In genomic region chr11:44471337-44471995, GRCm38 (mm10) we compare ENCODE assay signal across 8 mouse cellular contexts. TPM values are rescaled to one million over a fixed set of nuclear protein-coding genes. Genes with fewer than 3 reads are reported as not detected.
DNase-seq lines count a peak whose midpoint lies in the region; ATAC-seq and TF ChIP-seq lines count a peak whose summit lies in the region.

No protein-coding gene starts in this region.

- H3K9me3 ChIP-seq in forebrain, embryonic 15.5 days = no peaks in the 10 kb centered on the region
- H3K9me3 ChIP-seq in intestine, embryonic 16.5 days (ENCODE audit: control insufficient read depth, low read length) = no peaks in the 10 kb centered on the region
- no peaks in the 10 kb centered on the region for H3K9me3 ChIP-seq in lung, postnatal 0 days (ENCODE audit: low read length)

- no peak for TF ChIP-seq CTCF in bone marrow, adult 2 months (IDR thresholded peaks at IDR 0.05; ENCODE audit: control insufficient read depth, insufficient read depth, low read length)
- no peak for TF ChIP-seq CTCF in lung, postnatal 0 days (IDR thresholded peaks at IDR 0.05)

- intact Hi-C loops in heart, postnatal 25 days (cut with DNase I) = loop anchor here (2.0 kb wide), 1 partner anchor 47 kb away; the partner anchor contains the start of gene Rnf145
- intact Hi-C loops in gastrocnemius, postnatal 36 days (cut with DNase I) = loop anchor here (5.0 kb wide), 1 partner anchor 46 kb away; the partner anchor contains the start of gene Rnf145

- peak; percentile 74 for DNase-seq in heart, adult 11 months
- DNase-seq in heart, postnatal 25 days (ENCODE audit: low spot score) = no peak
- DNase-seq in lung, postnatal 0 days (ENCODE audit: low spot score) = peak; percentile 19
- DNase-seq in thymus, postnatal 4 days = peak; percentile 44
- DNase-seq in gastrocnemius, postnatal 36 days = no peak

- no peak for TF ChIP-seq POLR2A in bone marrow, adult 2 months (IDR thresholded peaks at IDR 0.05; ENCODE audit: borderline replicate concordance, control insufficient read depth, low read depth, low read length)

- ATAC-seq in forebrain, embryonic 15.5 days (replicated peaks) = no peak
- no peak for ATAC-seq in intestine, embryonic 16.5 days
- ATAC-seq in lung, postnatal 0 days = no peak

- H3K36me3 ChIP-seq in forebrain, embryonic 15.5 days = no peaks in the 10 kb centered on the region
- no peaks in the 10 kb centered on the region for H3K36me3 ChIP-seq in intestine, embryonic 16.5 days (ENCODE audit: control insufficient read depth, insufficient read depth, low read length)
- no peaks in the 10 kb centered on the region for H3K36me3 ChIP-seq in lung, postnatal 0 days (ENCODE audit: insufficient read depth, low read length)

- H3K4me2 ChIP-seq in forebrain, embryonic 15.5 days (replicated peaks) = peak overlapping the region; percentile 82
- H3K4me2 ChIP-seq in intestine, embryonic 16.5 days (ENCODE audit: low read depth, low read length) = peak overlapping the region; percentile 82
- H3K4me2 ChIP-seq in lung, postnatal 0 days (replicated peaks; ENCODE audit: low read depth, low read length) = peak overlapping the region; percentile 85

- TF ChIP-seq EP300 in lung, postnatal 0 days (IDR thresholded peaks at IDR 0.05) = no peak

- H3K27ac ChIP-seq in bone marrow, adult 2 months (ENCODE audit: control insufficient read depth, insufficient read depth, low read depth, low read length, poor library complexity) = peak overlapping the region; percentile 98
- H3K27ac ChIP-seq in forebrain, embryonic 15.5 days (replicated peaks) = peak overlapping the region; percentile 88
- H3K27ac ChIP-seq in intestine, embryonic 16.5 days (ENCODE audit: low read length) = peak overlapping the region; percentile 82
- peak overlapping the region; percentile 97 for H3K27ac ChIP-seq in lung, postnatal 0 days (ENCODE audit: low read length)

- H3K9ac ChIP-seq in forebrain, embryonic 15.5 days (replicated peaks) = peak overlapping the region; percentile 94
- H3K9ac ChIP-seq in intestine, embryonic 16.5 days (ENCODE audit: low read depth, low read length) = peak overlapping the region; percentile 91
- peak overlapping the region; percentile 84 for H3K9ac ChIP-seq in lung, postnatal 0 days (replicated peaks; ENCODE audit: low read depth)

- WGBS in bone marrow, adult 2 months = 2% methylated on average over 4 of the region's 4 CpGs
- WGBS in forebrain, embryonic 15.5 days = 27% methylated on average over 4 of the region's 4 CpGs
- 15% methylated on average over 4 of the region's 4 CpGs for WGBS in intestine, embryonic 16.5 days
- WGBS in lung, postnatal 0 days = 6% methylated on average over 4 of the region's 4 CpGs

- H3K27me3 ChIP-seq in forebrain, embryonic 15.5 days = no peaks in the 10 kb centered on the region
- no peaks in the 10 kb centered on the region for H3K27me3 ChIP-seq in intestine, embryonic 16.5 days (replicated peaks; ENCODE audit: control insufficient read depth, insufficient read depth, low read length)
- no peaks in the 10 kb centered on the region for H3K27me3 ChIP-seq in lung, postnatal 0 days (replicated peaks; ENCODE audit: insufficient read depth, low read length)

- no peak overlapping the region for H3K4me3 ChIP-seq in bone marrow, adult 2 months (replicated peaks; ENCODE audit: control insufficient read depth, low read depth, low read length)
- peak overlapping the region; percentile 98 for H3K4me3 ChIP-seq in forebrain, embryonic 15.5 days
- peak overlapping the region; percentile 96 for H3K4me3 ChIP-seq in intestine, embryonic 16.5 days (ENCODE audit: low read length)
- peak overlapping the region; percentile 93 for H3K4me3 ChIP-seq in lung, postnatal 0 days (ENCODE audit: low read depth, low read length)

- peaks cover 1% of the 10 kb centered on the region; the same call in 1 of the 2 replicates for H3K4me1 ChIP-seq in bone marrow, adult 2 months (ENCODE audit: control insufficient read depth, insufficient read depth, low read length)
- peaks cover 25% of the 10 kb centered on the region for H3K4me1 ChIP-seq in forebrain, embryonic 15.5 days
- H3K4me1 ChIP-seq in intestine, embryonic 16.5 days (ENCODE audit: control insufficient read depth, insufficient read depth, low read length) = peaks cover 7% of the 10 kb centered on the region
- peaks cover 8% of the 10 kb centered on the region; the same call in 1 of the 2 replicates for H3K4me1 ChIP-seq in lung, postnatal 0 days (ENCODE audit: insufficient read depth, low read depth, low read length)

RNA-seq across cellular contexts. Expression of gene Ublcp1, which starts 1.2 kb away (rescaled TPM):
- total RNA-seq in heart, postnatal 25 days (2021) = 10 to 100 TPM; 36.9 to 48.7 TPM
- 42.2 and 52.5 TPM in 2 replicates for polyA plus RNA-seq in bone marrow, adult 2 months (2011; ENCODE audit: insufficient read depth, insufficient read length, low replicate concordance, missing spikeins)
- 50.6 and 56.1 TPM in 2 replicates for polyA plus RNA-seq in forebrain, embryonic 15.5 days (2015; fragmentation: Nextera tagmentation; extraction: Ambion mirVana)
- 42.5 and 51.1 TPM in 2 replicates for polyA plus RNA-seq in intestine, embryonic 16.5 days (2015; fragmentation: Nextera tagmentation; extraction: Ambion mirVana)
- polyA plus RNA-seq in lung, postnatal 0 days (2015; fragmentation: Nextera tagmentation; extraction: Ambion mirVana) = 55.5 and 60.5 TPM in 2 replicates
- 10 to 100 TPM; 22.4 to 28.9 TPM for total RNA-seq in gastrocnemius, postnatal 36 days (2021)

RNA-seq across cellular contexts. Expression of gene Rnf145, which starts 47.3 kb away (rescaled TPM):
- 10 to 100 TPM; 13.8 to 19.8 TPM for total RNA-seq in heart, postnatal 25 days (2021)
- polyA plus RNA-seq in bone marrow, adult 2 months (2011; ENCODE audit: insufficient read depth, insufficient read length, low replicate concordance, missing spikeins) = 35.4 and 48.7 TPM in 2 replicates
- 96.6 and 99.2 TPM in 2 replicates for polyA plus RNA-seq in forebrain, embryonic 15.5 days (2015; fragmentation: Nextera tagmentation; extraction: Ambion mirVana)
- 36.6 and 37.1 TPM in 2 replicates for polyA plus RNA-seq in intestine, embryonic 16.5 days (2015; fragmentation: Nextera tagmentation; extraction: Ambion mirVana)
- 71.9 and 79.9 TPM in 2 replicates for polyA plus RNA-seq in lung, postnatal 0 days (2015; fragmentation: Nextera tagmentation; extraction: Ambion mirVana)
- 1 to 10 TPM; 7.0 to 7.1 TPM for total RNA-seq in gastrocnemius, postnatal 36 days (2021)

Comparison
In these comparisons a context has a peak if more than half of its experiments do, and no peak if none do; other contexts are left out.
1. DNase-seq: peak in heart, adult 11 months (single experiment), lung, postnatal 0 days (single experiment) and thymus, postnatal 4 days (single experiment); none in heart, postnatal 25 days (single experiment) and gastrocnemius, postnatal 36 days (0 of 2).
2. Peak in every context shown above with its lines, with median percentiles within 50 percentile points of each other: H3K27ac ChIP-seq, H3K4me2 ChIP-seq and H3K9ac ChIP-seq.